Mouse (Mus musculus): ENCODE data around the gene Pdha2. TPM values are rescaled to one million over a fixed set of nuclear protein-coding genes. Genes with fewer than 3 reads are reported as not detected.

Pdha2 gene
- polyA plus RNA-seq (2014; fragmentation: Nextera tagmentation; extraction: Ambion mirVana) = not detected in 2 replicates

DNA sequence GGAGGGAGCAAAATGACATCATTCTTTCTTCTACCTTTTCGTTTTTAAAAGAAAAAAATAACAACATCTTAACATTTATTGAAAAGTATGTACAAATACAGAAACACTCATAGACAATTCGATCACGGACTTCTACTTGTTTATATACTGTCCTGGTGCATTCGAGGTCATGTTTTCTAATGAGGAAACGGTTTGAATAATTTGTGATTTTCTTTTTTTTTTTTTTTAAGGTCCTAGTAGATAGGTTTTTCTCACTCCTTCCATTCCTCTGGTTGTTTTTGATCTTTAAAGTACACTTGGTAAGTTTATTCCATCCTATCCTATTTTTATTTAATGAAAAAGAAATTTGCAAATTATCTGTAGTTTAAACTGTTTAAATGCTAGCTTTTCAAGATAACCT, at the start of gene Pdha2:
Gene Pdha2, minus strand, starts transcription at position 101 of the 400 bp plus-strand sequence.
- ATAC-seq (replicated peaks; ENCODE audit: low FRiP score) (no peak), DNase-seq (ENCODE audit: low spot score) (no peak)
- WGBS = 86% methylated on average over 5 of the region's 5 CpGs
- no peak within 1 kb of the TSS for H3K9ac ChIP-seq (ENCODE audit: low read depth, low read length)
- H3K27me3 ChIP-seq (replicated peaks; ENCODE audit: control insufficient read depth, insufficient read depth, low read length) = no peaks in the 10 kb centered on the region
- no peak within 1 kb of the TSS for H3K4me3 ChIP-seq (ENCODE audit: low read depth, low read length)
- no peaks in the 10 kb centered on the region for H3K36me3 ChIP-seq (ENCODE audit: control insufficient read depth, insufficient read depth, low read length)
- H3K4me1 ChIP-seq (replicated peaks; ENCODE audit: control insufficient read depth, insufficient read depth, low read length) = no peaks in the 10 kb centered on the region
- H3K27ac ChIP-seq (ENCODE audit: low read depth, low read length) = no peak within 1 kb of the TSS
- H3K4me2 ChIP-seq = no peak within 1 kb of the TSS
- no peaks in the 10 kb centered on the region; the same call in 1 of the 2 replicates for H3K9me3 ChIP-seq (ENCODE audit: control insufficient read depth, low read length)

DNA sequence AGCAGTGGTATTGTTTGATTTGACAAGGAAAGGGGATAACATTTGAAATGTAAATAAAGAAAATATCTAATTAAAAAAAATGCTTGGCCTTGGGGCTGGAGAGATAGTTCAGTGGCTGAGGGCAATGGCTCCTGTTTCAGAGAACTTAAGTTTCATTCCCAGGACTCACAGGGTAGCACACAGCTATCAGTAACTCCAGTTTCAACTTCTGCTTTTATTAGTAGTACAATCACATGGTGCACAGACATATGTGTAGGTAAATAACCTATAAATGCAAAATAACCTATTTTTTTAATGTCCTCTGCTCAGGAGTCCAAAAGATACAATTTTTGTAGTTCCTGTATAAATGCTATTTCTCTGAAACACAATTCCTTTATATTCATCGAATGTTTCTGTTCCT, 48.4 kb upstream of the Pdha2 start:
- no peak overlapping the region for H3K9ac ChIP-seq (ENCODE audit: low read depth, low read length)
- no peak overlapping the region for H3K4me3 ChIP-seq (ENCODE audit: low read depth, low read length)
- ATAC-seq (replicated peaks; ENCODE audit: low FRiP score) = no peak
- no peaks in the 10 kb centered on the region for H3K36me3 ChIP-seq (ENCODE audit: control insufficient read depth, insufficient read depth, low read length)
- no peak overlapping the region for H3K27ac ChIP-seq (ENCODE audit: low read depth, low read length)
- DNase-seq (ENCODE audit: low spot score) = no peak
- no peak overlapping the region for H3K4me2 ChIP-seq
- H3K4me1 ChIP-seq (replicated peaks; ENCODE audit: control insufficient read depth, insufficient read depth, low read length) = no peaks in the 10 kb centered on the region
- WGBS = 91% methylated on average over 1 of the region's 1 CpGs
- H3K27me3 ChIP-seq (replicated peaks; ENCODE audit: control insufficient read depth, insufficient read depth, low read length) = no peaks in the 10 kb centered on the region
- H3K9me3 ChIP-seq (ENCODE audit: control insufficient read depth, low read length) = no peaks in the 10 kb centered on the region

DNA sequence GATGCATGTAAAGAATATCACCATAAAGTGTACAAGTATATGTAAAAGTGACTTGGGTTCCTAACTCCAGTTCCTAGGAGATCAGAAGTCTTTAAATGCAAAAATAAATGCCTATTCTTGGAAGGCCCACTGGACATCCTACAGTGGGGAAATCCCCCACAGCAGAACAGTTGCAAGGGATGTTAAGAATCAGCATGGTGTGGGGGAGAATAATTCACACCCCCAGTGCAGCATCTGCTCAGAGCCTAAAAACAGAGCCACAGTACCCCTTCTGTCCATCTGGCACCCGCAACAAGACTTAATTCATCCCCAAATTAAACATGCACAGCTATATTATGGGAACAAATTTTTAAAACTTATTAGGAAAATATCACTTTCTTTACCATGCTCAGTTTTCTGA, 39.3 kb upstream of the Pdha2 start:
- no peaks in the 10 kb centered on the region for H3K36me3 ChIP-seq (ENCODE audit: control insufficient read depth, insufficient read depth, low read length)
- no peak for DNase-seq (ENCODE audit: low spot score)
- H3K27me3 ChIP-seq (replicated peaks; ENCODE audit: control insufficient read depth, insufficient read depth, low read length) = no peaks in the 10 kb centered on the region
- H3K9ac ChIP-seq (ENCODE audit: low read depth, low read length) = no peak overlapping the region
- no peak overlapping the region for H3K4me3 ChIP-seq (ENCODE audit: low read depth, low read length)
- 80% methylated on average over 1 of the region's 1 CpGs for WGBS
- no peak overlapping the region for H3K4me2 ChIP-seq
- no peaks in the 10 kb centered on the region for H3K9me3 ChIP-seq (ENCODE audit: control insufficient read depth, low read length)
- no peaks in the 10 kb centered on the region for H3K4me1 ChIP-seq (replicated peaks; ENCODE audit: control insufficient read depth, insufficient read depth, low read length)
- H3K27ac ChIP-seq (ENCODE audit: low read depth, low read length) = no peak overlapping the region
- no peak for ATAC-seq (replicated peaks; ENCODE audit: low FRiP score)

DNA sequence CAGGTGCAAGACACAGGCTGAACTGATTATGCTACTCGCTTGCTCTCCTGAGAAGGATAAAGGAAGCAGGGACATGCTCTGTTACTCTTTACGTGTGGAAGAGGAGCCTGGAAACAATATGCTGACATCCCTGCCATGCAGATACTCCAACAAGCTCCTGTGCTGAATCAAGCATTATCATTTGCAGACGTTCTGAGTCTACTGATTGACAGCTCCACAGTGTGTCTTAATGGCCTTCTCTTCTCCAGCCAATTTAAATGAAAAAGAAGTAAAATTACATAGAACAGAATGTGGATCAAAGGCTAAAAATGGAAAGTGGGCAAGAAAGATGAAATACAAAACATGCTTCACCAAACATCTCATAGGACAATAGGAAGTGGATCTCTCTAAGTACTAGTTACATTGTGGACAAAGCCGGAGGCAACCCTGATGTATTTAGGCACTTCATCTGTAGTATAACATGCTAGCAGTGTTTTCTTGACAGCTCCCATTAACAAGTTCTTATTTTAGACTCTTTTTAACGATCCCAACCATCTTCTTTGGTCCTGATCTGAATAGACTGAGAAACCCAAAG, 32.7 kb upstream of the Pdha2 start:
- Histone ChIP-seq H3K36me3 (ENCODE audit: control insufficient read depth, insufficient read depth, low read length) (no peaks in the 10 kb centered on the region), H3K9me3 (ENCODE audit: control insufficient read depth, low read length) (no peaks in the 10 kb centered on the region), H3K27ac (ENCODE audit: low read depth, low read length) (no peak overlapping the region), H3K4me1 (replicated peaks; ENCODE audit: control insufficient read depth, insufficient read depth, low read length) (no peaks in the 10 kb centered on the region), H3K4me2 (no peak overlapping the region), H3K9ac (ENCODE audit: low read depth, low read length) (no peak overlapping the region), H3K4me3 (ENCODE audit: low read depth, low read length) (no peak overlapping the region), H3K27me3 (replicated peaks; ENCODE audit: control insufficient read depth, insufficient read depth, low read length) (no peaks in the 10 kb centered on the region)
- no peak for ATAC-seq (replicated peaks; ENCODE audit: low FRiP score)
- WGBS = 71% methylated on average over 5 of the region's 5 CpGs
- DNase-seq (ENCODE audit: low spot score) = no peak

DNA sequence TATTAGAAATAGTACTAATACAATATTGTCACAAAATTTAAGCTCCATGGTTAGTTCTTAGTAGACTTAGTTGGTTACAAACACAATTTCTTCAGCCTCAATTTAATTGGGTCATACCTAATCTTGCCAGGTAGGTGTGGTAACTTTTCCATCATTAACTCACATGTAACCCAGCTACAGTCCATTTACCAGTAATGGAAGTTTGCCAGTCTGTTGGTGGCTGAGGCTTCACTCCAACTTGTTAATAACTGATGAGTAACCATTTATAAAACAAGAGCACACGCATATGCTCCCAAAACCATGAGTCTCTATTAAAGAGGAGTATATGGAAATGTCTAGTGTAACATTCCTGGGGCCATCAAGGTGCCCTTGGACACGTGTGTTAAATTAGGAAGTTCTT, 25.9 kb upstream of the Pdha2 start:
- no peak overlapping the region for H3K4me3 ChIP-seq (ENCODE audit: low read depth, low read length)
- no peaks in the 10 kb centered on the region for H3K9me3 ChIP-seq (ENCODE audit: control insufficient read depth, low read length)
- H3K4me1 ChIP-seq (replicated peaks; ENCODE audit: control insufficient read depth, insufficient read depth, low read length) = no peaks in the 10 kb centered on the region
- H3K27me3 ChIP-seq (replicated peaks; ENCODE audit: control insufficient read depth, insufficient read depth, low read length) = no peaks in the 10 kb centered on the region
- DNase-seq (ENCODE audit: low spot score) (no peak), ATAC-seq (replicated peaks; ENCODE audit: low FRiP score) (no peak)
- H3K36me3 ChIP-seq (ENCODE audit: control insufficient read depth, insufficient read depth, low read length) = no peaks in the 10 kb centered on the region
- H3K9ac ChIP-seq (ENCODE audit: low read depth, low read length) = no peak overlapping the region
- H3K27ac ChIP-seq (ENCODE audit: low read depth, low read length) = no peak overlapping the region
- WGBS = 69% methylated on average over 2 of the region's 2 CpGs
- no peak overlapping the region for H3K4me2 ChIP-seq

DNA sequence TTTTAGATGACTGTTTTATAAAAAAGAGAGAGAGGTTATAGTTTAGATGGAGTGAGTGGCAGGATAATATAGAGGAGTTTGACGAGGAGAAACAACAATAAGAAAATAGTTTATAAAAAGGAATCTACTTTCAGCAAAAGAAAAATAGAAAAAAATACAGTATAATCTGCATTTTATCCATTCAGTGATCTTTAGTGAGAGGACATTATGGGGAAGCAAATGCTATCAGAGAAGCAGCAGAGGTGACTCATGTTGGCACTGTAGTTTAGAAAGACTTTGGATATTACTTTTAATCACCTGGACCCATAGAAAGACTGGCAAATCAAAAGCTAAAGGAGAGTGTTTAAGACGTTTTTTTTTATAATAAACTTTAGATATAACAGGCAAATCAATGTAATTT, 17.0 kb upstream of the Pdha2 start:
- Histone ChIP-seq H3K4me1 (replicated peaks; ENCODE audit: control insufficient read depth, insufficient read depth, low read length) (no peaks in the 10 kb centered on the region), H3K36me3 (ENCODE audit: control insufficient read depth, insufficient read depth, low read length) (no peaks in the 10 kb centered on the region), H3K27ac (ENCODE audit: low read depth, low read length) (no peak overlapping the region), H3K4me3 (ENCODE audit: low read depth, low read length) (no peak overlapping the region), H3K9ac (ENCODE audit: low read depth, low read length) (no peak overlapping the region), H3K4me2 (no peak overlapping the region), H3K27me3 (replicated peaks; ENCODE audit: control insufficient read depth, insufficient read depth, low read length) (no peaks in the 10 kb centered on the region), H3K9me3 (ENCODE audit: control insufficient read depth, low read length) (no peaks in the 10 kb centered on the region)
- DNase-seq (ENCODE audit: low spot score) = no peak
- WGBS = 49% methylated on average over 2 of the region's 2 CpGs
- no peak for ATAC-seq (replicated peaks; ENCODE audit: low FRiP score)

DNA sequence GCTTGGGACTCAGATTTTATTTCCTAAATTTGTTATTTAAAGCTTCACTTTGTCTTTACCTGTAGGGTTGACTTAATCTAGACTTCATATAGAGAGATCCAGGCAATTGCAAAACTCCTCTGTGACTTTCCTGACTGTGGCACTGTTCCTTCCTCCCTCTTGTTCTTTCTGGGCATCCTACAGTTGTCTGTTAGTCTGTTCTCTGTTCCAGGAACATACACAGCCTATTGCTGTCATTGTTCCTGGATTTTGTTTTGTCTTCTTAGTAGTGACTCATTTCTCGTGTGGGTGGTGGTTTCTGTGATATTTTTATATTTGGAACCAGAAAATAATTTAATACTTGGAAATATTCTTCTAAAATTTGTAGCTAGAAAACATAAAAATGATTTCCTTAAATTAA, 10.2 kb upstream of the Pdha2 start:
- DNase-seq (ENCODE audit: low spot score) (no peak), ATAC-seq (replicated peaks; ENCODE audit: low FRiP score) (no peak)
- Histone ChIP-seq H3K9ac (ENCODE audit: low read depth, low read length) (no peak overlapping the region), H3K4me2 (no peak overlapping the region), H3K27me3 (replicated peaks; ENCODE audit: control insufficient read depth, insufficient read depth, low read length) (no peaks in the 10 kb centered on the region), H3K4me3 (ENCODE audit: low read depth, low read length) (no peak overlapping the region), H3K9me3 (ENCODE audit: control insufficient read depth, low read length) (no peaks in the 10 kb centered on the region), H3K36me3 (ENCODE audit: control insufficient read depth, insufficient read depth, low read length) (no peaks in the 10 kb centered on the region), H3K4me1 (replicated peaks; ENCODE audit: control insufficient read depth, insufficient read depth, low read length) (no peaks in the 10 kb centered on the region), H3K27ac (ENCODE audit: low read depth, low read length) (no peak overlapping the region)
- 64% methylated on average over 1 of the region's 1 CpGs for WGBS

DNA sequence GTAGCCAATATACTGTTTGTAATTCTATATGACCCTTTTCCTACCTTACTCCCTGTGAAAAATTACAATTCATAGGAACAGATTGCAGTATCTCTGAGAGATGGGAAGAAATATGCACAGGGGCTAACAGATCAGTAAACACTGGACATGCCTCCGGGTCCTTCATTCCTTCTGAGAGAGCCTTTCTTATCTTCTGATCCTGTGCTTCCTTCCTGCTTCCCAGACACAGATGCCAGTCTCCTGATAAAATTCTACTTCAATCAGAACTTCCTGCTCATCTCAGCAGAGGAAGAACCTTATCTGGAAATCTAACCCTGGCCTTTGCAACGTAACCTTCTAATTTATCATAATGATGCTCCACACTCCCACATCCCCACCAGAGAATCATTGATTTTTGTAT, 6.4 kb upstream of the Pdha2 start:
- no peak overlapping the region for H3K27ac ChIP-seq (ENCODE audit: low read depth, low read length)
- no peaks in the 10 kb centered on the region for H3K27me3 ChIP-seq (replicated peaks; ENCODE audit: control insufficient read depth, insufficient read depth, low read length)
- no peak overlapping the region for H3K4me2 ChIP-seq
- no peak overlapping the region for H3K9ac ChIP-seq (ENCODE audit: low read depth, low read length)
- H3K4me3 ChIP-seq (ENCODE audit: low read depth, low read length) = no peak overlapping the region
- no peaks in the 10 kb centered on the region for H3K36me3 ChIP-seq (ENCODE audit: control insufficient read depth, insufficient read depth, low read length)
- ATAC-seq (replicated peaks; ENCODE audit: low FRiP score) (no peak), DNase-seq (ENCODE audit: low spot score) (no peak)
- 27% methylated on average over 2 of the region's 2 CpGs for whole genome bisulfite sequencing
- no peaks in the 10 kb centered on the region for H3K4me1 ChIP-seq (replicated peaks; ENCODE audit: control insufficient read depth, insufficient read depth, low read length)
- no peaks in the 10 kb centered on the region for H3K9me3 ChIP-seq (ENCODE audit: control insufficient read depth, low read length)

DNA sequence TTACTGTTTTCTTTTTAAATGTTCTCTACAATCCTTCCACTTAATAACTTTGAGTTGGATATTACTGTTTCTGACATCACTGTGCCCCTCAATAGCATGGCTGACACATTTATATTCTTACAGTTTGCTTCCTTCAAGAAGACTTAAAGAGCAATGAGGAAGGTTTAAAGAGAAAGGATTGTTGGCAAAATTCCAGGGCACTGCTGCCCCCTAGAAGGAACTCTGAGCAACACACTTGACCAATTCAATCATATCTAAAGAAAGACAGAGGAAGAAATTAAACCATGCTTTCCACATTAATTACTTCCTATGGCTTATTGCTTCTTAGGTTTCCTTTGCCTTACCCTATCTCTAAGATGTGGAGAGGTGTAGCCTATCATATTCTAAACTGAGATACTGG, 4.8 kb upstream of the Pdha2 start:
- Histone ChIP-seq H3K27me3 (replicated peaks; ENCODE audit: control insufficient read depth, insufficient read depth, low read length) (no peaks in the 10 kb centered on the region), H3K36me3 (ENCODE audit: control insufficient read depth, insufficient read depth, low read length) (no peaks in the 10 kb centered on the region), H3K4me2 (no peak overlapping the region), H3K9ac (ENCODE audit: low read depth, low read length) (no peak overlapping the region), H3K4me3 (ENCODE audit: low read depth, low read length) (no peak overlapping the region), H3K27ac (ENCODE audit: low read depth, low read length) (no peak overlapping the region), H3K9me3 (ENCODE audit: control insufficient read depth, low read length) (no peaks in the 10 kb centered on the region), H3K4me1 (replicated peaks; ENCODE audit: control insufficient read depth, insufficient read depth, low read length) (no peaks in the 10 kb centered on the region)
- no peak for DNase-seq (ENCODE audit: low spot score)
- ATAC-seq (replicated peaks; ENCODE audit: low FRiP score) = no peak
